Mouse (Mus musculus): ENCODE data around the gene Zmym2.

The Zmym2 gene

GRCm38 (mm10) chr14:56918532-56918931 is 32.1 kb downstream of the Zmym2 start:
- no peak for DNase-seq (ENCODE audit: low spot score in 2 of 2)

GRCm38 (mm10) chr14:56935481-56935880 is 49.0 kb downstream of the Zmym2 start:
- no peak for DNase-seq (ENCODE audit: low spot score in 2 of 2)

- no peak for DNase-seq (ENCODE audit: low spot score in 2 of 2)
These were observed 53.5 kb downstream of the Zmym2 start for GRCm38 (mm10) chr14:56939903-56940302.

- no peak for DNase-seq (ENCODE audit: low spot score in 2 of 2)
These were observed 66.5 kb downstream of the Zmym2 start for GRCm38 (mm10) chr14:56952928-56953327.

GRCm38 (mm10) chr14:56954393-56954792 is 67.9 kb downstream of the Zmym2 start:
- DNase-seq (ENCODE audit: low spot score in 2 of 2): no peak

- no peak for DNase-seq (ENCODE audit: low spot score in 2 of 2)
These were observed 77.7 kb downstream of the Zmym2 start for GRCm38 (mm10) chr14:56963969-56964734.

- no peak for DNase-seq (ENCODE audit: low spot score in 2 of 2)
These were observed 83.2 kb downstream of the Zmym2 start for GRCm38 (mm10) chr14:56969653-56970052.

GRCm38 (mm10) chr14:56970160-56970559 is 83.7 kb downstream of the Zmym2 start:
- no peak for DNase-seq (ENCODE audit: low spot score in 2 of 2)

- no peak for DNase-seq (ENCODE audit: low spot score in 2 of 2)
These were observed 91.7 kb downstream of the Zmym2 start for GRCm38 (mm10) chr14:56978045-56978655.

- no peak for DNase-seq (ENCODE audit: low spot score in 2 of 2)
These were observed 102.2 kb downstream of the Zmym2 start for GRCm38 (mm10) chr14:56988621-56989020.
